Mouse (Mus musculus) erythroid progenitor cell, adult 5-6 weeks (primary cell): ENCODE results near the gene Msh6. TPM values are rescaled to one million over a fixed set of nuclear protein-coding genes. Genes with fewer than 3 reads are reported as not detected.
A peak's percentile ranks its signal among the peaks of the same experiment; 100 is the strongest.
"Not testable (repeated sequence)": the region's sequence is repeated elsewhere in the genome, so short reads cannot be mapped to it uniquely, and the experiment has no call there.

ENCODE experiments used
- ATAC-seq: replicated peaks from 2 replicates; pipeline ENCODE4 v1.8.0; 2016; ENCODE audit warnings: moderate number of reproducible peaks, mild to moderate bottlenecking, moderate TSS enrichment, inconsistent platforms; ENCODE audit not compliant: poor library complexity, low FRiP score, severe bottlenecking
- total RNA-seq, 2 experiments: library from RNA; stranded (forward) in 1 of 2; stranded (reverse) in 1 of 2; fragments of 150-400 nt in 1 of 2; fragments of 186-747, 209-891 nt in 1 of 2; gene quantifications; 2 replicates each; pipeline versions ENCODE4 v1.2.3 to v1.2.4; 2015 to 2017; ENCODE audit warnings: low replicate concordance in 2 of 2

The Msh6 gene
- total RNA-seq, 2 experiments from 2014 or later, result 27.9 to 34.8 TPM

DNA sequence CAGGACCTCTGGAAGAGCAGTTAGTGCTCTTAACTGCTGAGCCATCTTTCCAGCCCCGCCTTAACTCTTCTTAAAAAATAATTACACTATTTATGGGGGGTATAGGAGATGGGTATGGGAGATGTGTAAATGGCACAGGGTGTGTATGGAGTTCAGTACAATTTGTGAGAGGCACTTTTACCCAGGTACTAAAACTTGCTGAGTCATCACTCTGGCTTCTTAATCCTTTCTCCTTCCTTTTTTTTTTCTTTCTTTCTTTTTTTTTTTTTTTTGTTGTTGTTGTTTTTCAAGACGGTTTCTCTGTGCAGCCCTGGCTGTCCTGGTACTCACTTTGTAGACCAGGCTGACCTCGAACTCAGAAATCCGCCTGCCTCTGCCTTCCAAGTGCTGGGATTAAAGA is 2.1 kb downstream of the Msh6 start:
- ATAC-seq, result not testable (repeated sequence)

DNA sequence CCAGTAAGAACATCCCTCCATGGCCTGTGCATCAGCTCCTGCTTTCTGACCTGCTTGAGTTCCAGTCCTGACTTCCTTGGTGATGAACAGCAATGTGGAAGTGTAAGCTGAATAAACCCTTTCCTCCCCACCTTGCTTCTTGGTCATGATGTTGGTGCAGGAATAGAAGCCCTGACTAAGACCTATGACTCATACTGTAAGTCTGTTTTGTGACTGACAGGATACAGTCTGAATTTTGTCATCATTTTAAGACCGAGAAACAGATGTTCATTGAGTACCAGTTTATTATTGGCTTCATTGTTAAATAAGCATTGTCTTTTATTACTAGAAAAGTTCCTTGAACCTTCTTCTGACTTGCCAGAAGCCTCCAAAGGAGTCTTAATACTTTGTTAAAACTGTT is 4.8 kb downstream of the Msh6 start:
- ATAC-seq, result not testable (repeated sequence)

GRCm38 (mm10) chr17:87982112-87982511 is 7.2 kb downstream of the Msh6 start:
- no peak for ATAC-seq

DNA sequence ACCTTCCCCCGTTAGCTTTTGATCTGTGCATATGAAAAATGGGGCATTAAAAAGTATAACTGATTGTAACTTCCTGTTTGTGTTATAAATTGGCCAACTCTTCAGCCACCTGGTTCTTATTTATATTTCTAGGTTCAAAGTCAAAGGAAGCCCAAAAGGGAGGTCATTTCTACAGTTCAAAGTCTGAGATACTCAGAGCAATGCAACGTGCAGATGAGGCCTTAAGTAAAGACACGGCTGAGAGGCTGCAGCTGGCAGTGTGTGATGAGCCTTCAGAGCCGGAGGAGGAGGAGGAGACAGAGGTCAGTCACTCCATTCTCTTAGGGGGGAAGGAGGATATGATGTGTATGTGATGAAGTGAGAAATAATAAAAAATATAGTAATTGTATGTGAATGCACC is 8.5 kb downstream of the Msh6 start:
- ATAC-seq, result no peak

GRCm38 (mm10) chr17:87984440-87985214 is 9.8 kb downstream of the Msh6 start:
- ATAC-seq, result no peak

DNA sequence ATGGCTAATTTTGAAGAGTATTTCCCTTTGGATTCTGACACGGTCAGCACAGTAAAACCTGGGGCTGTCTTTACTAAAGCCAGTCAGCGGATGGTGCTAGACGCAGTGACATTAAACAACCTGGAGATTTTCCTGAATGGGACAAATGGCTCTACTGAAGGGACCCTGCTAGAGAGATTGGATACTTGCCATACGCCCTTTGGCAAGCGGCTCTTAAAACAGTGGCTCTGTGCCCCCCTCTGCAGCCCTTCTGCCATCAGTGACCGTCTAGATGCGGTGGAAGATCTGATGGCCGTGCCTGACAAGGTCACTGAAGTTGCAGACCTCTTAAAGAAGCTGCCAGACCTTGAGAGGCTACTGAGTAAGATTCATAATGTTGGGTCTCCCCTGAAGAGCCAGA is 11.1 kb downstream of the Msh6 start:
- no peak for ATAC-seq

GRCm38 (mm10) chr17:87987507-87987906 is 12.6 kb downstream of the Msh6 start:
- no peak for ATAC-seq

DNA sequence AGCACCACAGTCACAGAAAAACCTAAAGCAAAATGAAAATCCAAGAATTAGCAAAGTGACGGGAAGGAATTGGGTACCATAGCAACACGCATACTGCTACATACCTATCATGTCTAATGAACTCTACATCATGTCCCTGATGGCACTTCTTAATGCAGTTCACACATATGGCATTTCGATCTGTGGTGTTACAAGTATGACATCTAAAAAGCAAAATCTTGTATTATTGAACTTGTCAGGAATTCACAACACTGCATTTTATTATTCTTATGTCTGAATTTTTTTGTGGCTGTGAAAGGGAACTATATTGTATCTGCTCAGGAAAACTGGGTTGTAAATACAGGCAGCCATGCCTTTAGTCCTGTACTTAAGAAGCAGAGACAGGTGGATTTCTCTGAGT is 17.3 kb downstream of the Msh6 start:
- no peak for ATAC-seq

GRCm38 (mm10) chr17:87993338-87993737 is 18.5 kb downstream of the Msh6 start:
- ATAC-seq, result no peak

GRCm38 (mm10) chr17:87997808-87998207 is 22.9 kb downstream of the Msh6 start:
- no peak for ATAC-seq

GRCm38 (mm10) chr17:88004892-88005291 is 30.0 kb downstream of the Msh6 start:
- no peak for ATAC-seq

DNA sequence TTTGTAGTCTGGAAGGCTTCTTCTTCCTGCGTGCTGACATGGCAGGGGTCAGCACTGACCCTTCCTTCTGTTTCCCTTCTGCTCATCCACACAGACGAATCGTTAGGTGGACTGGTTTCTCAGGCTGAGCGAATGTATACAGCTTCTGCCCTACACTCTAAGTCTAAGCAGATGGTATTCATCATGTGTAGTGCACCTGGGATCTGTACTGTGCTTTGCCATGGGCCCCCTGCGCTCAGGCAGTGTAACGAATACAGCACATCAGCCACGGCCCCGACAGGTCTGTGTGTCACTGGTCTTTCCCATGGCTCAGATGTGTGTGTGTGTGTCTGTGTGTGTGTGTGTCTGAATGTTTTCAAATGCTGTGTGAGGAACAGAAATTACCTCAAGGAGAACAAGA is 32.1 kb downstream of the Msh6 start:
- no peak for ATAC-seq

DNA sequence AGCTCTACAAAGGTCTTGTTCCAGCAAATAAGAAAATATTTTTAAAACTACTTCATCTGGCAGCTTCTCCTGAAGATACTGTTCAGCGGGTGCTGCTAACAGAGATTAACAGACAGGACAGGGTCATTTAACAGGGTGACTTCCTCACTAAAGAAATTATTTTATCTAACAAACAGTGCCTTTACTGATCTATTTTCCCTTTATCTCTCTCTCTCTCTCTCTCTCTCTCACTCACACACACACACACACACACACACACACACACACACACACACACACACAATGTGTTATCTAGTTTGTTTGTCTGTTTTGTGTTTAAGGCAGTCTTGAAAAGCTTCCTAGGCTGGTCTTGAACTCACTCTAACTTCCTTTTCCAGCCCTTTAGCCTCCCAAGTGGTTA is 39.6 kb downstream of the Msh6 start:
- no peak for ATAC-seq

DNA sequence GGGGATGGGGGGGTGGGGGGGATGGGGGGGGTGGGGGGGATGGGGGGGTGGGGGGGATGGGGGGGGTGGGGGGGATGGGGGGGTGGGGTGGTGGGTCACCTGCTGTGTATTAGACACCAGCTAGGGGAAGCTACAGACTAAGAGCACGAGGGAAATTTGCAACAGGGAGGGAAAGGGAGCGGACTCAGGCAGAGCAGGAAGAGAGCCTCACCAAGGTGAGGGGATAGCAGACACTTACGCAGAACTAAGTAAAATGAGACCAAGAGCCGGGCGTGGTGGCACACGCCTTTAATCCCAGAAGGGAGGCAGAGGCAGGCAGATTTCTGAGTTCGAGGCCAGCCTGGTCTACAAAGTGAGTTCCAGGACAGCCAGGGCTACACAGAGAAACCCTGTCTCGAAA is 41.2 kb downstream of the Msh6 start:
- not testable (repeated sequence) for ATAC-seq

DNA sequence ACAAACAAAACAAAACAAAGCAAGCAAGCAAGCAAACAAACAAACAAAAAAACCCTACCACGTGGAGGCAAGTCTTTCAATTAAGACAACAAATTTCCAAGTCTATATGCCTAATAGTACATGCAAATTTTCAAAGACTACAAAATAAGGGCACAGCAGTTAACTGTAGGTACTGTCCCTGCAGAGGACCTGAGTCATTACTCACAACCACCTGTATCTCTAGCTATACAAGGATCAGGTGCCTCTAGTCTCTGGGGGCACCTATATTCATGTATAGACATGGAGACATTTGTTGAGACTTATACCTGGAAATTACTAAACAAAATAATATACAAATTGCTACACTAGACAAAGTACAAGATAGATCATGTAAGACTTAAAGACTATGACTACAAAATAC is 49.1 kb downstream of the Msh6 start:
- ATAC-seq, result no peak

DNA sequence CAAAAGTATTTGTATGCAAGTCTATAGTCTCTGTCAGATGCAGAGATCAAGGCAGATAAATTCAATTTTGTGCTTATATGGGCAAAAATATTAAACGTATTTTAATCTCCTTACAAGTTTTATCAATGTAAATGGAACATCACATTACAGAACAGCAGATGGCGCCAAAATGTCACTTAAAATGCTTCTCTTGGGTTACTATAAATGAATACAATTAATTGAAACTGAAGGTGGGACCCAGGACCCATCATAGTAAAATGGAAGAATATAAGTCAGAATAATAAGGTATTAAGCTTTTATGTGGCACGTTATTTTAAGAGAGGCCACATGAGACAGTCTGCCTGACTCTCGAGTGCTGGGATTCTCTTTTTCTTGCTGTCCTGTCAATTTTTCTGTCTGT is 50.4 kb downstream of the Msh6 start:
- no peak for ATAC-seq

DNA sequence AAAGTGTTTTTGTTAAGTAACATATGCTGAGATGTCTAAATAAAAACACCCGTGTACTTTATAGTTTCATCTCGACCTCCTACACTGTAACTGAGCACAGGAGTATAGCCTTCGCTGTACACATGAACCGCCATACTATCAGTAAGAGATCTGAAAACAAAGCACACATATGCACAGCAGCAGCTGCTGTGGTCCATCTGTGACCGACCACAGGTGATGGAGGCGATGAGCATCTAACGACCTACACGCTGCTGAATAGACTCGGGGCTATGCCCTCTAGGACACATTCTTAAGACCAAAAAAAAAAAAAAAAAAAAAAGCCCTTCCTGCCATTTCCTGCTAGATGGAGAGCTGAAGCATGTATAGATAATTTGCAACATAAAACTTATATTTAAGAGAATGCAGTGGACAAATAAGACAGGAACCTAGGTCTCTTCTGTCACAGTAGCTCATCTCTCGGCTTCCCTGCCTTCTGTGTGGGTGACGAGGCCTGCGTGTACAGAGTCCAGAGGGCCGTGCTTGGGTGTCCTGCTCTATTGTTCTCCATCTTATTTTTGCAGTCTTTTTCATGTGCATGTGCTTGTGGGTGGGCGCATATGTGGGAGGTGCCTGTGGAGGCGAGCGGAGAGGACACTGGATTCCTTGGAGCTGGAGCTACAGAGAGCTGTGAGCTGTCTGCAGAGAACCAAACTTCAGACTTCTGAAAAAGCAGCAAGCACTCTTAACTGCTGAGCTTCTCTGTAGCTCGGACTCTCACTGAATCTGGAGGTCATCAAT is 54.5 kb downstream of the Msh6 start:
- no peak for ATAC-seq

DNA sequence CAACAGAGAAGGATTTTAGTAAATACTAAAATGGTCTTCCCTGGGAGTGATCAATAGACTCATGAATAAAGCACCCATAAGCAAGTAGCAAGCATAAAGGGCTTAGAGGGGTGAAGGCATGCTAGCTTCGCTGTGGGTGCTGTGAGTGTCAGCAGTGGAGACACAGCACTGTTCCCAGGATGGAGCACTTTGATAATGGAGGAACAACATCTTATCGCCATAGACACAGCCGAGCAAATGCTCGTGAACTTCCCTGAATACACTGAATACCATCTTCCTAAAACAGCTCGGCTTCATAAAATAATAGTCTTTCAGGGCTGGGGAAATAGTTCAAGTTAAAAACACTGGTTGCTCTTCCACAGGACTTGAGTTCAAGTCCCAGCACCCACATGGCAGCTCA is 56.9 kb downstream of the Msh6 start:
- peak; percentile 66; the same call in 1 of the 2 replicates for ATAC-seq

DNA sequence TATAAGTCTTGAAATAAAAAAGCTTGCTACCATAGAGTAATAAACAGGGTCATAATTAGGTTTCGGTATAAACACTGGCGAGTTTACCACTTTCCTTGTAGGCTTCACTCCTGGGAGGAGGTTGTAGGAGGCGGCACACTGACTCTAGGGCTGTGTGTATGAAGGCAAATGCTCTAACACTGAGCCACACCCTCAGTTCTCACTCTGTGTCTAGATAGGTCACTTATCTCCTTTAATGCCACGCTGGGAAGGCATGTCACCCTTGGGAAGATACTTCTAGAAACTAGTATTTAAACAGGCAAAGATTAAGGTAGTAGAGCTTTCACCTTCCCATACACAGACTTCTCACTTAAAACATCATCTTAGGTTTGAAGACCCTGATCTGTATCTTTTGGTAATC is 59.6 kb downstream of the Msh6 start:
- peak; percentile 75 for ATAC-seq
